Mouse (Mus musculus) embryonic fibroblast, embryonic 13.5 days (primary cell): ENCODE results near the gene Ppp6r2. TPM values are rescaled to one million over a fixed set of nuclear protein-coding genes. Genes with fewer than 3 reads are reported as not detected.

Experiments used
- H3K27ac ChIP-seq: 2 replicates; pipeline ENCODE4 v1.5.1; 2012; ENCODE audit warnings: low read length, control low read depth, inconsistent platforms; ENCODE audit not compliant: insufficient read depth
- H3K4me1 ChIP-seq: 2 replicates; pipeline ENCODE4 v1.6.1; 2011; ENCODE audit warnings: low read length; ENCODE audit not compliant: control insufficient read depth, insufficient read depth
- H3K4me3 ChIP-seq: 2 replicates; pipeline ENCODE4 v1.5.1; 2011; ENCODE audit warnings: mild to moderate bottlenecking, control low read depth, low read length; ENCODE audit not compliant: insufficient read depth
- CTCF ChIP-seq: IDR thresholded peaks from 2 replicates; pipeline ENCODE4 v1.5.1; 2011; ENCODE audit warnings: mild to moderate bottlenecking, control low read depth, low read length, moderate library complexity, borderline replicate concordance; ENCODE audit not compliant: insufficient read depth
- POLR2A ChIP-seq: IDR thresholded peaks from 2 replicates; pipeline ENCODE4 v1.6.1; 2011; ENCODE audit warnings: low read depth, mild to moderate bottlenecking, control low read depth, low read length, moderate library complexity
- polyA plus RNA-seq: library from polyadenylated mRNA; stranded (reverse); fragments of >200 nt; gene quantifications from 2 replicates; pipeline ENCODE4 v1.2.4, GENCODE M21; 2011; ENCODE audit warnings: low read depth; ENCODE audit not compliant: missing spikeins, insufficient read length

The Ppp6r2 gene
- polyA plus RNA-seq, 1 experiment: 43.1 TPM

DNA sequence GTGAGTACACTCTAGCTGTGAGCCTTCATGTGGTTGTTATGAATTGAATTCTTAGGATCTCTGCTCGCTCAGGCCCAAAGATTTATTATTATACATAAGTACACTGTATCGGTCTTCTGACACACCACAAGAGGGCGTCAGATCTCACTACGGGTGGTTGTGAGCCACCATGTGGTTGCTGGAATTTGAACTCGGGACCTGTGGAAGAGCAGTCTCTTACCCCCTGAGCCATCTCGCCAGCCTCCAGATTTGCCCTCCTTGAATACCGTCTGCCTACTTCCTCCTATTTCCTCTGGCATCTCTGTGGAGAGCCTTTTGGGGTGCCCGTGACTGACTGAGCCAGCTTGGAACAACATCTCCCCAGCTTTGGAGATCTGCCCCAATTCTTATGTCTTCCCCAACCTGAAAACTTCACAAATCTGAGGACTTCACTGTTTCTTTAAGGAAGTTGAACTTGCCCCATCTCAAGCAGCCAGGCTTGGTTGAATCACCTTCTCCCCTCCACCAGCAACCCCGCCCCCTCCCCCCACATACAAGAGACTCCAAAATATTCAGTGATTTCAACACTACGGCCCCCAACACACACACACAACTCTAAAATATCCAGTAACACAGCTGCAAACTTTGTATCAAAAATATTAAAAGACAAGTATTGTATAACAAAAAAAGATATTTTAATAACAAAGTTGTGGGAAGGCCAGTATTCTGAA lies 29.6 kb upstream of the Ppp6r2 start:
- TF ChIP-seq CTCF: no peak
- no peak for TF ChIP-seq POLR2A
- no peak overlapping the region for H3K4me3 ChIP-seq
- peak overlapping the region; percentile 92 for H3K27ac ChIP-seq
- peaks cover 10% of the 10 kb centered on the region for H3K4me1 ChIP-seq

DNA sequence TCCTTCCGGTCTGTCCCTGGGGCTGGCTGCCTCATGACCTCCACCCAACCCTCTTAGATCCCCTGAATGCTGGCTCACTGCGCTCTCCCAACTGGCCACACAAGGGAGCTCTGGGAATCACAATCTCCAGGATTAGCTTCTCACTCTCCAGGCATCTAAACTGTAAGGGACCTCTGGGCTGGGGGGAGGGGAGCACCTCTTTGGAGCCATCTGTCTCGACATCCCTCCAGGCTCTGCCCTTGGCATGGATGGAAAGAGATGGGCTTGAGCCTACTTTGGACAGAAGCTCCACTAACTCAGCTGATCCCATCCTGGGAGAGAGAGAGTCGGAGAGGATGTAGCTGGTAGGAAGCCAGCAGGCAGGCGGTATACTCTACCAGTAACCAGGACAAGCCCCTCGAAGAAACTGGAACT lies 29.0 kb upstream of the Ppp6r2 start:
- no peak for TF ChIP-seq CTCF
- TF ChIP-seq POLR2A: no peak
- Histone ChIP-seq H3K27ac (no peak overlapping the region), H3K4me3 (no peak overlapping the region), H3K4me1 (peaks cover 8% of the 10 kb centered on the region)

DNA sequence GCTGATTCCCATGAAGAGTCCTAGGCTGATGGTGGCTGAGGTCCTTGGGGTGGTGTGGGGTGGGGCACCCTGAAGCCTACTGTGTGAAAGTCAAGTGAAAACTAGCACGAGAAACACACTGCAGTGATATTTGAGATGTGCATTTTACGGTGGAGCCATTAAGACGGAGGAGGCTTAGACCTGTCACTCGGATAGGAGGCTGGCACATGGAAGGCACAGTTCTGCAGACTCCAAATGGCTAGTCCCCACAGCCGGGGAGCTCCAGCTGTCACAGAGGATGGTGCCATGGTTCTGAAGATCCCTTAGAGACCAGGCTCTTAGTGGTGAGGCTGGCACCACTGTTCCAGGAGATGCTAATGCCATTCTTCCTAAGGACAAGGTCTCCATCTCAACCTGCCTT lies 28.5 kb upstream of the Ppp6r2 start:
- TF ChIP-seq POLR2A: no peak
- no peak for TF ChIP-seq CTCF
- Histone ChIP-seq H3K4me1 (peaks cover 5% of the 10 kb centered on the region), H3K27ac (no peak overlapping the region), H3K4me3 (no peak overlapping the region)

DNA sequence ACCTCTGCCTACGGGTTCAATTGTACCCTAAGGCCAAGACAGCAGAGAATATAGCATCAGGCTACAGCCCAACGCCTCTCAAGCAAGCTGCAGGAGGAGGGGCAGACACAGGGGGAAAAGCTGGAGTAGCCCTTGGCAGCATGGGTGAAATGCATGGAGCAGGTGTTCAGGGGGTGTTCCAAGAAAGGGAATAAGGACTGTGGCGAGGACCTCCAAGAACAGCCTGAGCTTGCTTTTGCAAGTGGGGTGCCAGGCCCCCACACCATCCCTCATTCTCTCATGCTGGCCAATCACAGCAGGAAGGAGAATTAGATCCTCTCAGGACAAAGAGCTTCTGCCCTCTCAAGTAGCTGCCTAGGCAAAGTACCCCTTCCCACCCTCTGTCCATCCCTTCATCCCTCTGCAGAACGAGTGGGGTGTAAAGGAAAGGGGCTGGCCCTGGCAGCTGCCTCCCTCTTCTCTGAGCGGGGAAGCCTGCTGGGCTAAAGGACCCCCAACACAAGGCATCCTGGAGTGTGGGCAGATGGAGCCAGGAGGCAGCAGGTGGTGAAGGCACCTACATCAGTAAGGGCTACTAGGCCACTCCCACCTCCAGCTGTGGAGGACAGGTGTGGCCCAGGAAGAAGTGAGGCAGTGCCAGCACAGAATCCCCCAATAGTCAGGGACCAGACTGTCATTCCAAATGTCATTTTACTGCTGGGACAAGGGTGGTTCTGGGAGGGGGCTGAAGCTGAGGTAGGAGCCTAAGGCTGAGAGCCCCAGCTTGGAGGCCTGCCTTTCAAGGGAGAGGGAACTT lies 27.0 kb upstream of the Ppp6r2 start:
- Histone ChIP-seq H3K4me3 (no peak overlapping the region), H3K4me1 (no peaks in the 10 kb centered on the region), H3K27ac (no peak overlapping the region)
- TF ChIP-seq CTCF: no peak
- no peak for TF ChIP-seq POLR2A

DNA sequence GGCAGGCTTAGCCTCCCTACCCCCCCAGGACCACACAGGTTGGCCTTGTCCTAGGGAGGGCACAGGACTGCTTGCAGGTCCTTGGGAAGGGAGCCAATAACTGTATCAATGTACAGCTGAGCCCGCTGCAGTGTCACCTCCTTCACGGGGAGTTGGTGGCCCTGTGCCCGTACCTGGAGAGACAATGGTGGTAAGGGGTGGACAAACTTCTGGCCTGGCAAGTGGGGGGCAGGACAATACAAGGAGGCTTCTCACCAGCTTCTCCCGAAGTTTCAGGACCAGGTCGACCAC lies 26.5 kb upstream of the Ppp6r2 start:
- H3K27ac ChIP-seq: no peak overlapping the region
- TF ChIP-seq CTCF (no peak), POLR2A (no peak)
- H3K4me1 ChIP-seq: no peaks in the 10 kb centered on the region
- H3K4me3 ChIP-seq: no peak overlapping the region

DNA sequence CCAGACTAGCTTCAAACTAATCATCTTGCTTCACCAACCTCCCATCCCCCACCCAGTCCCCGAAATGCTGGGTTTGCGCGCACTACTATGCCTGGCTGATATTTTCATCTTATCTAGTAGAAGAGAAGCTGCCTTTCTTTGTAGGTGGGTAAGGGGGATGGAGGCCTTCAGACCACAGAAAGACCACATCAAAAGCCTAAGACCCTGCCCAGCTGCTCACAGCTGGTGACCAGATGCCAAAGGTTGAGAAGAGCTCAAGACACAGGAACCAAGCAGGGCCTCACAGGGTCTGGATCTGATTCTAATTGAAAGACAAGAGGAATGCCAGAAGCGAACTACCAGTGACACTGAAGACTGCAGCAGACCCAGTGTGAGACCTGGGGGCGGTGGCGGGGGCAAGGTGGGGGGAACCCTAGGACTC lies 16.1 kb upstream of the Ppp6r2 start:
- TF ChIP-seq POLR2A: no peak
- TF ChIP-seq CTCF: no peak
- Histone ChIP-seq H3K4me1 (0 out of 2 replicates have a peak, but pooled peaks cover 3% of the 10 kb centered on the region), H3K4me3 (peak overlapping the region; percentile 85; the same call in 1 of the 2 replicates), H3K27ac (no peak overlapping the region)

DNA sequence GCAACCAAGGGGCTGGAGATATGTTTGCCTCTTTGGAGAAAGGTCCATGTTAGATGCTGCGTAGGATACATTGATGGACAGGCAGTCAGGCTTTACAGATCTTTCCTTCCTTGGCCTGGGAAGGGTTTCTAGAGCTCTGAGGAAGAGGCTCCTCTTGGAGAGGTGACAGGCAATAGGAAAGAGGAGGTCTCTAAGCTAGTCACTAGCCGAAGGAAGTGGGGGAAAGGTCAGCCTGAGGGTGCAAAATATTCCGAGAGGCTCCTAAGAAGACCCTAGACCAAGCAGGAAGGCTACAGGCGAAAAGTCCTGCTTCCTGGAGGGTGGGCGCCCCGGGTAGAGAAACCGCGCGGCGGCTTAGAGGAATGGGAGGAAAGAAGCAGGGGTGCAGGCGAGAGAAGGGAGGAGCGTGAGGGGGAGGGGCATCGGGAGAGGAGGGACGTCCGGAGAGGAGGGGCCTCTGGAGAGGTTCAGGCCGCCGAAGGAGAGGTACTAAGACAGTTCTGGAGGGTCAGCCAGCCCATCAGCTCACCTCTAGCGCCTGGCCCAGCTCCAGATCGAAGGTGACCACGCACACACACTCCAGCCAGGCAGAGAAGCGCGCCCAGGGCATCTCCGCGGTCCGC lies 15.6 kb upstream of the Ppp6r2 start:
- Histone ChIP-seq H3K4me3 (peak overlapping the region; percentile 85), H3K27ac (peak overlapping the region; percentile 81), H3K4me1 (0 out of 2 replicates have a peak, but pooled peaks cover 3% of the 10 kb centered on the region)
- TF ChIP-seq CTCF (no peak), POLR2A (peak; percentile 93)

DNA sequence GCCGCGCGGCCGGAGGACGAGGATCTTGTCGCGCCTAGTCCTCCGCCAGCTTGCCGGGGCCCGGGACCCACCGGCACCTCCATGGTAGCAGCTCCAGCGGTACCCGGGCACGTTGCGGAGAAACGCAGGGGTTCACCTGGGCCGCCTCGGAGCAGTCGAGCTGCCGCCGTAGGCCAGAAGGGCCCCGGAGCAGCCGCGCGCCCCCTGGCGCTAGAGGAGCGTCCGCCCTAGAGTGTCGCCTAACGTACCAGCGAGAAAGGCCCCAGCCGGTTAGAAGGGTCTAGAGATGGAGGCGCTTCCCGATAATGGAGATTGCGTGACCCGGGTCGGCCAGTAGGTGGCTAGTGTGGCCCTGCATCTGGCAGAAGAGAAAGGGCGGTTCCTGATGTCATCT lies 15.0 kb upstream of the Ppp6r2 start, which contains the start of gene Dennd6b:
Gene Dennd6b, minus strand, starts transcription at position 184 of the 394 bp plus-strand sequence.
- Histone ChIP-seq H3K4me1 (0 out of 2 replicates have a peak, but pooled peaks cover 3% of the 10 kb centered on the region), H3K27ac (peak within 1 kb of the TSS; percentile 81), H3K4me3 (peak within 1 kb of the TSS; percentile 85)
- TF ChIP-seq POLR2A (no peak), CTCF (peak; percentile 68)

DNA sequence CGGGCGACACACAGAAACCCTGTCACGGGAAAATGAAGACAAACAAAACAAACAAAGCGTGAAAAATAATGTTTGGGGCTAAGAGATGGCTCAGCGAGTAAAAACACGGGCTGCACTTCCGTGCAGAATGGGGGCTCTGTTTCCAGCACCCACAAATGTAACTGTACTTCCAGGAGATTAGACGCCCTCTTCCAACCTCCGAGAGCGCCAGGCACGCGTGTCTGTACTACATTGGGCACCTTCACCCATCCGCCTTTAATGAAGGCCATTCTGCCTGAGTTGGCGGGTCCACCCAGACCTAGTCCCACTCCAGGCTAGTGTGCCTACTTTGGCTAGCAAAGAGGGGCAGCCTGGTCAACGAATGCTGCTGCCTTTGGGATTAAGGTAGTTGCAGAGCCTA lies 14.3 kb upstream of the Ppp6r2 start:
- no peak overlapping the region for H3K27ac ChIP-seq

More for the DNA sequence above, 14.3 kb upstream of the Ppp6r2 start:
- H3K4me1 ChIP-seq: 0 out of 2 replicates have a peak, but pooled peaks cover 3% of the 10 kb centered on the region
- H3K4me3 ChIP-seq: peak overlapping the region; percentile 85
- TF ChIP-seq POLR2A (no peak), CTCF (no peak)
